Mouse (Mus musculus) right cerebral cortex, adult 2 months (tissue): ENCODE measurements around the gene Dnajc30.

Source experiments
- DNase-seq, 2 experiments: peaks; one replicate each; pipeline ENCODE4 v3.0.0; 2021 to 2022; ENCODE audit warnings: low spot score in 2 of 2

The Dnajc30 gene

GRCm38 (mm10) chr5:135109017-135109416 lies 45.0 kb downstream of the Dnajc30 start:
- DNase-seq = no peak

GRCm38 (mm10) chr5:135109426-135109825 lies 45.4 kb downstream of the Dnajc30 start:
- DNase-seq = no peak

- DNase-seq = no peak
These were observed 46.0 kb downstream of the Dnajc30 start for GRCm38 (mm10) chr5:135109976-135110375.

- DNase-seq = no peak
These were observed 49.8 kb downstream of the Dnajc30 start for GRCm38 (mm10) chr5:135113782-135114181.

- no peak for DNase-seq
These were observed 51.2 kb downstream of the Dnajc30 start for GRCm38 (mm10) chr5:135115241-135115640.
